Mouse (Mus musculus) heart, adult 2 months (tissue): Measurements from ENCODE around the gene Ascl5.

Experiments used
- CTCF ChIP-seq: fragments of 200-600 bp; IDR thresholded peaks from 2 replicates; pipeline ENCODE4 v1.8.1; 2022; ENCODE audit warnings: antibody characterized with exemption, mild to moderate bottlenecking, moderate library complexity
- EP300 ChIP-seq: fragments of 200-500 bp; IDR thresholded peaks from 2 replicates; pipeline ENCODE4 v1.6.1; 2011; ENCODE audit warnings: low read depth, low read length, control low read depth; ENCODE audit not compliant: insufficient read depth
- POLR2A ChIP-seq: fragments of 200-500 bp; IDR thresholded peaks from 2 replicates; pipeline ENCODE4 v1.6.1; 2011; ENCODE audit warnings: mild to moderate bottlenecking, low read depth, low read length, control low read depth; ENCODE audit not compliant: insufficient read depth

GRCm38 (mm10) chr1:136093726-136094125 is 43.1 kb downstream of the Ascl5 start:
- TF ChIP-seq CTCF (no peak), EP300 (no peak), POLR2A (no peak)
